Mouse (Mus musculus) embryo, embryonic 11 days (tissue): ENCODE results near the gene Pax7.
A peak's percentile ranks its signal among the peaks of the same experiment; 100 is the strongest.

ENCODE experiments used
- DNase-seq: peaks from one replicate; pipeline ENCODE4 v3.0.0-alpha.2; 2015

The Pax7 gene

GRCm38 (mm10) chr4:139810762-139811438 lies 22.4 kb downstream of the Pax7 start:
- DNase-seq, result peak; percentile 84

- no peak for DNase-seq
Observed at GRCm38 (mm10) chr4:139809381-139809820, 23.9 kb downstream of the Pax7 start.

DNA sequence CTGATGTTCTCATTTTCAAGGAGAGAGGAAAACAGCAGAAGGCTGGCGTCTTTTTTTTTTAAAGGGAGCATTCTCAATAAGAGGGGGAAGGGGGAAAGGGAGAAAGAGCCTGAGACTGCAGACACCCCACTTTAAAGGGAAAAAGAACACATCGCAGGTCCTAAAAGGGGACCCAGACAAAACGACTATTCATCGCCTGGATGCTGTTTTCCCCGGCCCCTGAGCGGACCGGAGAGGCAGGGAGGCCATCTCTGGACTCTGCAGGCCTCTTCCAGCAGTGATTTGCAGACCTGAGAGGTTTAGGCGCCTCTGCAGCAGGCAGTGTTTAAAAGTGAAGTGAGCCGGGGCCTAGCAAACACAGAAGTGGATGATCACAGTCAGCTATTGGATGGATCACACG lies 25.5 kb downstream of the Pax7 start:
- DNase-seq, result no peak

- peak; percentile 83 for DNase-seq
Observed at GRCm38 (mm10) chr4:139807191-139807808, 26.0 kb downstream of the Pax7 start.

DNA sequence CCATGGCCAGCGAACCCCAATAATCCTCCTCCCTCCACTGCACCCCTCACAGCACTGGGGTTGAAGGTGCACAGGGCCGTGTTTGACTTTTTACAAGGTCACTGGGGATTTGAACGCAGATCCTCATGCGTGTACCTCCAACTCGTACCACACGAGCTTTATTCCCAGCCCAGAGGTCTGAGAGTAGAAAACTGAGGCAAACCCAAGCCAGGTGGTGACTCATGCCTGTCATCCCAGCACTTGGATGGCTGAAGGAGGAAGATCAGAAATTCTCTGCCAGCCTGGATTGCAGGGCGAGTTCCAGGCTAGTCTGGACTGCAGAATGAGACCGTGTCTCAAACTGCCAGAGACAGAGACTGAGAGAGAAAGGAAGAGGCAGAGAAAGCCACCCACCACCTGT lies 28.4 kb downstream of the Pax7 start:
- DNase-seq, result no peak

GRCm38 (mm10) chr4:139803981-139804380 lies 29.3 kb downstream of the Pax7 start:
- DNase-seq, result peak; percentile 60

DNA sequence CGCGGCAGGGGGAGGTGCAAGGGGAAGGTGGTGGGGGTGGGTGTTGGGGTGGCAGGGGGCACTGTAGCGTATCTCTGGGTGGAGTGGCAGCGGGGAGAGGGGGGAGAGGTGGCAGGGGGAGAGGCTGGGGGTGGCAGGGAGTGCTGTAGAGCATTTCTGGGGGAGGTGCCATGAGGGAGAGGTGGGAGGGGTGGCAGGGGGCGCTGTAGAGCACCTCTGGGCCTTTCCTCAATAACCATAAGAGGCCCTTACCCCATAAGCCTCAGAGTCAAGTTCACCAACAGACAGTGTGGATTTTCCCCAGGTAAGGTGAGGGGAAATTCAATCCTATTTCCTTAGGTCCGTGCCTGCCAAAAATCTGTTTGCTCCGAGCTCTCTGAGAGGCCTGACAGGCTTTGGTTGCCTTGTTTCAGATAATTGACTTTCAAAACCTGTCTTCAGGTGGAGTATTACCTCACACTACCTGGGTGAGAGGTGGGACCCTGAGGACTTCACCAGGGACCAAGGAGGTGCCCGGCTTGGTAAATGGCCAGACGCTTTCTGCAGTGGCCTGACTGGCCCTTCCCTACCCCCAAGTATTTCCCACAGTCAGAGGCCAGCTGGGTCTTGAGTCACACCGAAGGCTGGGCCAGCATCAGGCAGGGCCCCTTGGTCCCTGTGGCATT lies 33.8 kb downstream of the Pax7 start:
- no peak for DNase-seq

DNA sequence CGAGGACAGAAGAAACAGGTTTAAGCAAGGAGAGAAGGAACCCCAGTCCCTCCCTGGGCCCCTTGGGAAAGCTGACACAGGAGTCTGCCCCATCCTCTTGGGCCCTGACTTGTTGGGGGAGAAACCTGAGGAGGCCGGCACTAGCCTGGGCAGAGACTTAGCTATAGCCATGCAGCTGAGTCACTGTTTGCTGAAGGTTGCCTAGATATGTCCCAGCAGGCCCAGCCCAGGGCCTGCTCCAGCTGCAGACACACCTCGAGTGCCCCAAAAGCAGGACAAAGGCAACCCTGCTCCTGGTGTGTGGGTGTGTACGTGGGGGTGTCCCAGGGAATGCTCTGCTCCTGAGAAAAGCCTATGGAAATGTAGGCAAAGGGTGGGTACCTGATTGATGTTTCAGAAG lies 36.0 kb downstream of the Pax7 start:
- DNase-seq, result no peak

GRCm38 (mm10) chr4:139796115-139796514 lies 37.2 kb downstream of the Pax7 start:
- no peak for DNase-seq

DNA sequence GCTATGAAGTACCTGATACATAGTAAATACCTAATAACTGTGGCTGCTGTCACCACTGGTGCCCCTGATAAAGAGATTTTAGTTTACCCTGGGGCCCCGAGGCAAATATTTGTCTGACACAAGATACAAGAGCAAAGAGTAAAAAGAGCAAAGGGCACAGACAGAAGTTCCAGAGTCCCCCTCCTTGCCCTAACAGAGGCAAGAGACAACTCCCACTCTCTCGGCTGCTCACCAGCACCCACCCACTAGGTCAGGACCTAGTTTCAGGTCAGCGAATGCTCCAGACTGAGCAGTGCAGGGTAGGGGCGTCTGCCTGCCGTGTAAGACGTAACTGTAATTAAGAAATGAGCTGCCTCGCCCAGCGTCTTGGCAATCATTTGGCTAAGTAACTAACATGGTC lies 42.2 kb downstream of the Pax7 start:
- no peak for DNase-seq

DNA sequence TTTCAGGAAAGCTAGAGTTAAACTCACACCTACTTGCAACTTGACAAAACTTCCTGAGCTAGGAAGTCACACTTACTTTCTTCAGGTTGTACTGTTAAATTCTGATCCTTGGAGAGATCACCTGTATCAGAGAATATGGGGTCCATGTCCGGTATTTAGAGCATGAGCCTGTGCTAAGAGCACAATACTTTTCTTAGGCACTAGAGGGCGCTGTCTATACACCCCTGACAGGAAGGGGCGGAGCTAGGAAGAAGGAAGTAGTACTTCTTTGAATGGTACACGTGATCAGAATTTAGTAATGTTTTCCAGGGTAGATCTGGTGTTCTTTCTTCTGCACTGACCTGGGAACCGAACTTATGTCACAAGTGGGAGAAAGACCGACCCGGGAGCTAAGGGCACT lies 43.6 kb downstream of the Pax7 start:
- no peak for DNase-seq

GRCm38 (mm10) chr4:139782926-139783467 lies 50.3 kb downstream of the Pax7 start:
- DNase-seq, result no peak

- DNase-seq, result peak; percentile 65
Observed at GRCm38 (mm10) chr4:139771125-139771631, 62.1 kb downstream of the Pax7 start.

DNA sequence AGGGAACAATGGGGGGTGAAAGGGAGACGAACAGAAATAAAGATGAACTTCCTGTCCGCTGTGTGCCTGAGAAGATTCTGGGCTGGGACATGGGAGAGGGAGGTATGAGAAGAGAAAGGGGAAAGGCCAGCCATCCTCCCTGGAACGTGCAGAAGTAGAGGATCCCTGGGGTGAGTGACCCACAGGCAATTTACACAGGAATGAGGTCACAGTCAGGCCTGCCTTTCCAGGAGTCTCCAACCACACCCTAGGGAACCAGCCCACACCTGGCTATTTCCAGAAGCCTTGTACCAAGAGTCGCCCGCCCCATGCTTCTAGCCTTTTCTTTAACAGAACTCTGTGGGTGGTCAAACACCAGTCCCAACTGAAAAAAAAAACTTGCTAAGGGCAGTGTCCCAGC lies 65.5 kb downstream of the Pax7 start:
- no peak for DNase-seq

- no peak for DNase-seq
Observed at GRCm38 (mm10) chr4:139767115-139767718, 66.1 kb downstream of the Pax7 start.

DNA sequence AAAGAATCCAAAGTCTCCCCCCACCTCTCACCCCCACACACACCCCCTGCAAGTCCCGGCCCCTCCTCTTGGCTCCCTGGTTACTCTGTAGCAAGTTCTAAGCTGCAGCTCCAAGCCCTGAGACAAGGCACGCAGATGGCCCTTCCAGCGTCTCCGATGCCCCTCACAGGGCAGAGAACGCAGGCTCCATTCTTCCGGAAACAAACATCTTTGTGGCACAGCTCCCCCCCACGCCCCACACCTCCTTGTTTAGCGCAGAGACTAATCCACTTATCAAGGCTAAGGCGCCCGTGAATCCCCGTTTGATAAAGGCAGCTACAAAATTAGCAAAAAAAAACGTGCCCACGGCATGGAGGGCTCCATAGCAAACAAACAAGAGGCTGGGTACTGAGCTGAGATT lies 71.4 kb downstream of the Pax7 start:
- DNase-seq, result no peak

DNA sequence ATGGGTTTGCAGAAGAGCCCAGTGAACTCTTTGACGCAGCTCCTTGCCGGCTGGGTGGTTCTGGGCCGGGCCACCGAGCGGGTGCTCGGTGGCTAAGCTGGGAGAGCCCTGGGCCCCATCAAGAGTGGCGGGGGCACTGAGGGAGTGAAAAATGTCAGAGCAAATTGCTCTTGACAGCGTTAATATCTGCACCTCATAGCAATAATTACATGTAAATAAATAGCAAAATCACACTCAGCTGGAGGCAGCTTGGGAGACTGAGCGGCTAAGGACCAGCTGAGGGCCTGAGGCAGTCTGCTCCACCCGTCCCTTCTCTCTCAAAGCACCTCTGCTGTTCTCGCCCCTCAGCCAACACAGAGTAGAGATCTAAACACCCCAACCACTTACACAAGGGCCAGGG lies 72.6 kb downstream of the Pax7 start:
- DNase-seq, result no peak

DNA sequence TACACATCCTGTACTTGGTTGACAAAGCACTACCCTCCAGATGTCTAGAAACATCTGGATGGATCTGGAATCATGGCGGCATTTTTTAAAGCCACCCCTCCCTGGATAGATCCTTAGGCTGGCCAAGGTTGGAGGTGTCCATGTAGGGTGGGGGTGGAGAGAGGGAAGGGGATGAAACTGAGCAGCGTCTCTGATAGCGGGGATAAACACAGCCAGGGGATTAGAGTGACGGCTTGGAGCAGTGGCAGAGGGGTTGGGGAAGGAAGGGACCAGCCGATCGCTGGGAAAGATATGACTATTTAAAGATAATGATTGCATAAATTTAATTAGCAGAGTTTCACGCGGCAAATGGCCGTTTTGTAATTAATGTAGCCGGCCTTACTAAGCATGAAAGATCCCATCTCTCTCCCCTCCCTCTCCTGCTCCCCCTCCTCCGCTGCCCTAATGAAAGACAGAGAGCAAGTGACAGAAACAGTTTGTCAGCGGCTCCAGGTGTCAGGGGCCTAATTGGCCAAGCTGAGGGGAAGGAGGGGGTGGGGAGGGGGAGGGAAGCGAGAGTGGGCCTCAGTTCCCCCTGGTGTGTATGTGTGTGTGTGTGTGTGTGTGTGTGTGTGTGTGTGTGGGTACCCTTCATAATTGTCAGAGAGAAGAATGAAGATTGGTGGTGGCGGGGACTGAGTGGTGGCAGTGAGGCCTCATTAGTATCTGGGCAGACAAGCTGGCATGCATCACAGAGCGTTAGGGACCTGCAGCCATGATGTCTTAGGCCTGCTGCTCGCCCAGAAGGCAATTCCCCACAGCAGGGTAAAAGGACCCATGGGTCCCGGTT lies 74.6 kb downstream of the Pax7 start:
- no peak for DNase-seq

DNA sequence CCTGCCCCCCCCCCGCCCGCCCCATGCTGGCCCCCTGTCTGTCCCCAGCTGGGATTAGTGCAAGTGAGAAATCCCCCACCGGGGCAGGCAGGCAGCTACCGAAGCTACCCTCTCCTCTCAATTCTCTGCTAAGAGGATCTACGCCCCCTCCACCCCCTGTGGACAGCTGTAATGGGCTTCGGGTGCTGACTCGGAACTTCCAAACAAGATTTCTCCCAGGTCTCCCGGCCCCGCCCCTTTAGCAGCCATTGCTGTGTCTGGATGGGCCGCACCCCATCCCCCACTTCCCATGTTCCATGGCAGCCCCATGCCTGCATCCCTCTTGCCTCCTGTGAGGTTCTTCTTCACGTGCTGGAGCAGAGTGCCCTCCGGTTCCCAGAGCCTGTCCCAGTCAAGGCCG lies 76.4 kb downstream of the Pax7 start:
- no peak for DNase-seq

DNA sequence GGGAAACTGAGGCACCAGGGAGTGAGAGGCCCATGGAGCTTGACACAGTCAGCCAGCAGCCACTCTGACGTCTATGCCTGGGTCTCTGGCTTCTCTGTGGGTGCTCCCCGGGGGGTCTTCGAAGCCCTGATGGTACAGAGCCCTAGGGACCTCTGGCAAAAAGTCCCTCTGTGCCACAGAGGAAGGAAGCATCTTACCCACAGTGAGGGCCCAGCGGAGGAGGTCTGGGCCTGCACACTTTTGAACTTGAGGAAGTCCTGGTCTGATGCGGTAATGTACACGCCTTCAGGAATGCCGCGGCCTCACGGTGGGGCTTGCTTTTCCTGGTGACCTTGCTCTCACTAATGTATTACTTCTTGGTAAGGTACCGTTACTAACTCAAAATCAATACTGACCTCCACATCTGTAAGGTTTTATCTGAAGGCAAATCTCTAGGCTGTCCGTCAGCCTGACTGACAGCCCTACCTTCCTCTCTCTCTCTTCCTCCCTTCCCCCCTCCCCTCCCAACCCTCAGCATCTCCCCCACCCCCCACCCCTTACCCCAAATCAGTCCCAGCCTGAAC lies 79.1 kb downstream of the Pax7 start:
- DNase-seq, result peak; percentile 44

- DNase-seq, result no peak
Observed at GRCm38 (mm10) chr4:139750926-139751325, 82.4 kb downstream of the Pax7 start.
